Mouse (Mus musculus): ENCODE measurements around the gene Grik2.

GRCm38 (mm10) chr10:49785477-49785876 lies 3.1 kb downstream of the Grik2 start:
- TF ChIP-seq CTCF (IDR thresholded peaks at IDR 0.05; ENCODE audit: borderline replicate concordance, control insufficient read depth, extremely low read depth, insufficient read depth, low read length, poor library complexity) (no peak), POLR2A (IDR thresholded peaks at IDR 0.05; ENCODE audit: control insufficient read depth, extremely low read depth, insufficient read depth, low read length, poor library complexity) (no peak)

All from thymus, adult 2 months (tissue).